Mouse (Mus musculus) midbrain, embryonic 14.5 days (tissue): ENCODE measurements around the gene Dao. TPM values are rescaled to one million over a fixed set of nuclear protein-coding genes. Genes with fewer than 3 reads are reported as not detected.

ENCODE experiments used
- ATAC-seq: fragments of 200-750 bp; cut with Nextera tagmentation; 2 replicates; pipeline ENCODE4 v1.8.0; 2017; ENCODE audit warnings: moderate number of reproducible peaks, moderate library complexity; ENCODE audit not compliant: low FRiP score, low TSS enrichment
- DNase-seq: peaks from one replicate; pipeline ENCODE4 v3.0.0-alpha.2; 2015
- H3K27ac ChIP-seq: fragments of 300-500 bp; sonication (generic); replicated peaks from 2 replicates; pipeline ENCODE4 v1.5.1; 2014; ENCODE audit warnings: mild to moderate bottlenecking, low read depth, low read length, moderate library complexity
- H3K27me3 ChIP-seq: fragments of 300-500 bp; sonication (generic); 2 replicates; pipeline ENCODE4 v1.6.1; 2014; ENCODE audit warnings: low read length, control low read depth, mixed read lengths; ENCODE audit not compliant: control insufficient read depth, insufficient read depth
- H3K36me3 ChIP-seq: fragments of 300-500 bp; sonication (generic); 2 replicates; pipeline ENCODE4 v1.6.1; 2014; ENCODE audit warnings: low read length, control low read depth; ENCODE audit not compliant: control insufficient read depth, insufficient read depth
- H3K4me1 ChIP-seq: fragments of 300-500 bp; sonication (generic); 2 replicates; pipeline ENCODE4 v1.6.1; 2014; ENCODE audit warnings: mild to moderate bottlenecking, antibody characterized with exemption, low read length, control low read depth; ENCODE audit not compliant: control insufficient read depth, insufficient read depth
- H3K4me2 ChIP-seq: fragments of 300-500 bp; sonication (generic); 2 replicates; pipeline ENCODE4 v1.6.1; 2014; ENCODE audit warnings: mild to moderate bottlenecking, low read length, moderate library complexity
- H3K4me3 ChIP-seq: fragments of 300-500 bp; sonication (generic); replicated peaks from 2 replicates; pipeline ENCODE4 v1.5.1; 2014; ENCODE audit warnings: low read depth, low read length
- H3K9ac ChIP-seq: fragments of 300-500 bp; sonication (generic); replicated peaks from 2 replicates; pipeline ENCODE4 v1.6.1; 2014; ENCODE audit warnings: mild to moderate bottlenecking, low read length, moderate library complexity
- H3K9me3 ChIP-seq: fragments of 300-500 bp; sonication (generic); 2 replicates; pipeline ENCODE4 v1.6.1; 2016; ENCODE audit warnings: low read length, control low read depth, mixed read lengths; ENCODE audit not compliant: control insufficient read depth
- WGBS: fragments of 180-500 bp; shearing (Covaris S2); extraction: QIAGEN DNeasy Blood & Tissue Kit; methylation state at CpG from one replicate; pipeline ENCODE4 v1.1.7; 2014; 5-methylcytosine and 5-hydroxymethylcytosine counted together
- polyA plus RNA-seq: library from polyadenylated mRNA; unstranded; fragments of >200 nt; fragmentation: Nextera tagmentation; extraction: Ambion mirVana; gene quantifications from 2 replicates; pipeline ENCODE4 v1.2.1, GENCODE M21; 2014

The Dao gene
- not detected in 2 replicates for polyA plus RNA-seq

DNA sequence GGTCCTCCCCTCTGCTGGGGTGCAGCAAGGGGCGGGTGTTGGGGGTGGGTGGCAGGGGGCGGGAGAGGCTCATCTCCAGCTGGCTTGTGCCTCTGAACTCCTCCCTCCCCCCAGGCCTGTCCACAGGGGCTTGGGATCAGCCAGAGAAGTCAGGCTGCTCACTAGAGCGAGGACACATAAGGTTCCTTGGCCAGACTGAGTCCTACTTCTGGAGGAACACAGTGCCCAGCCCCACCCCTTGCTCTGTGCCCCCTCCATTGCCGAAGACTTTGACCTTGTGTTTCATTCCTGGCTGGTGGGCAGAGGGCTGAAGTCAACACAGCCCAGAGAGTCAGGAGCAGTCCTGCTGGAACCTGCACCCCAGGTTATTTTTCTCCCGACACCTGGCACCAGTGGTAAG is at the start of gene Dao:
Dao (plus strand) TSS at position 162 of the 400 bp plus-strand sequence.
- Histone ChIP-seq H3K36me3 (no peaks in the 10 kb centered on the region), H3K9ac (no peak within 1 kb of the TSS), H3K4me3 (no peak within 1 kb of the TSS), H3K9me3 (no peaks in the 10 kb centered on the region), H3K4me2 (no peak within 1 kb of the TSS), H3K27ac (no peak within 1 kb of the TSS), H3K4me1 (no peaks in the 10 kb centered on the region), H3K27me3 (no peaks in the 10 kb centered on the region)
- 45% methylated on average over 5 of the region's 5 CpGs for WGBS
- ATAC-seq (no peak), DNase-seq (no peak)

DNA sequence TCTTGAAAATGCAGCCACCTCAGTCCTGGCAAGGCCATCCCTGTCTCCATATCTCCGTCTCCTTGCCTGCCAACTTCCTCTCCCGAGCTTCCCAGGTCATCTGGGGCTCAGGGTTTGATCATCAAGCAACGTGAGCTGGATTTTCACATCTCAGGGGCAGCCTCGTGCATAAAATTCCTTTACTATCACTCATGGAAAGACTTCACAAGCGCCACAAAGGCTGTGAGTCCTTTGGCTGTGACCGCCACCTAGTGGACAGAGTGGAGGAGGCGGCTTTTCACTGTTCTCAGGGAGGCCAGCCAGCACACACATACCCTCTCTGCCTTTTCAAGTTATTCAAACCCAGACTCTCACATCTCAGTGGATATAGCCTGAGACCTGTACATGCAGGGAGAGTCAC is 49.1 kb upstream of the Dao start:
- Histone ChIP-seq H3K4me1 (no peaks in the 10 kb centered on the region), H3K9me3 (no peaks in the 10 kb centered on the region), H3K27ac (no peak overlapping the region; the same call in 1 of the 2 replicates), H3K36me3 (peaks cover 68% of the 10 kb centered on the region), H3K4me2 (no peak overlapping the region), H3K4me3 (no peak overlapping the region), H3K27me3 (no peaks in the 10 kb centered on the region), H3K9ac (no peak overlapping the region)
- 12% methylated on average over 7 of the region's 7 CpGs for WGBS
- ATAC-seq (no peak; the same call in 1 of the 2 replicates), DNase-seq (peak; percentile 95)

DNA sequence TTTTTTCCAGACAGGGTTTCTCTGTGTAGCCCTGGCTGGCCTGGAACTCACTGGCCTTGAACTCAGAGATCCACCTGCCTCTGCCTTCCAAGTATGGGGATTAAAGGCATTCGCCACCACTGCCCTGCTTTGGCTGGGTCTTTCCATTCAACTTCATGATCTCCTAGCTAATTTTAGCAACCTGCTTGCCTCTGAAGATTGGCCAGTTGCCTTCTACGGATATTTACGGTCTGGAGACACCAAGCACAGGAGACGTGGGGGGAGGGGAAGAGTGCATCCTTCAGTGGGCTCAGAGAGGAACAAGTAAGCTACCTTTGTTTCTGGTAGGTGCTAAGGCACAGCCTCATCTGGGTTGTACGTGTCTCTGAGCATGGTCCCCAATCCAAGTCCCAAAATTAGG is 48.2 kb upstream of the Dao start:
- DNase-seq (no peak), ATAC-seq (no peak)
- Histone ChIP-seq H3K4me1 (no peaks in the 10 kb centered on the region), H3K9me3 (no peaks in the 10 kb centered on the region), H3K36me3 (peaks cover 62% of the 10 kb centered on the region), H3K4me2 (no peak overlapping the region), H3K9ac (no peak overlapping the region), H3K27ac (no peak overlapping the region), H3K27me3 (no peaks in the 10 kb centered on the region), H3K4me3 (no peak overlapping the region)
- WGBS = 93% methylated on average over 5 of the region's 5 CpGs

DNA sequence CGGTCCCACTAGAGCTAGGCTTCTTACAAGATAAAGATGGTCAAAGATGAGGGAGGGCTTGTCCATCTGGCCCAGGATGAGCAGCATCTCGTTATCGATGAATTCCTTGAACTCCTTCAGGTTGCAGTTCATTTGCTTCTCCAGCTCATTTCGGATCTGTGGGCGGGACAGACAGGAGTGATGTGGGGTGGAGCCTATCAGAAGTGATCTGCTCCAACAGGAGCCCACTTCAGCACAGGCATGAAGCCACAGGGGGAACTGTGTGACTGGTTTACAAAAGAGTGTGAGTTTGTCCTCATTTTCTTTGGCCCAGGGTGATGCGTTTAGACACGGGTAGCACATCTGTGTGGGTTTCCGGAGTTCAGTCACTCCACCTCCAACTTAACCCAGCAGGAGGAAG is 47.8 kb upstream of the Dao start:
- H3K4me2 ChIP-seq = no peak overlapping the region
- no peak for ATAC-seq
- no peak overlapping the region for H3K27ac ChIP-seq
- no peak for DNase-seq
- no peaks in the 10 kb centered on the region for H3K27me3 ChIP-seq
- H3K36me3 ChIP-seq = peaks cover 61% of the 10 kb centered on the region
- H3K4me3 ChIP-seq = no peak overlapping the region
- no peaks in the 10 kb centered on the region for H3K4me1 ChIP-seq
- WGBS = 92% methylated on average over 8 of the region's 8 CpGs
- H3K9me3 ChIP-seq = no peaks in the 10 kb centered on the region
- H3K9ac ChIP-seq = no peak overlapping the region

DNA sequence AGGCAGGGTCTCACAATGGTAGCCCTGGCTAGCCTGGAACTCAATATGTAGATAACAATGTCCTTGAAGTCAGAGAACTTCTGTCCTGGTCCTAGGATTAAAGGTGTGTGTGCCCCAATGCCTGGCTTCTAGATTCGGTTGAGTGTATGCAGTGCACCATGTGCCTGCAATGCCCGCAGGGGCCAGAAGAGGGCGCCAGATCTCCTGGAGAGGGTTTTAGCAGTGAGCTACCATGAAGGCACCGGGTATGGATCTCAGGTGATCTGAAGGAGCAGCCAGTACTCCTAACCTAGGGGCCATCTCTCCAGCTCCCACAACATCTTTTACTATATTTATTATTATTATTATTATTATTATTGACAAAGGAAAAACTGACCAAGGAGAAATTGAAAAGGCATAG is 47.0 kb upstream of the Dao start:
- no peaks in the 10 kb centered on the region for H3K27me3 ChIP-seq
- no peak overlapping the region for H3K4me2 ChIP-seq
- H3K27ac ChIP-seq = no peak overlapping the region
- WGBS = 4% methylated on average over 4 of the region's 4 CpGs
- DNase-seq = peak; percentile 91
- H3K9me3 ChIP-seq = no peaks in the 10 kb centered on the region
- H3K36me3 ChIP-seq = peaks cover 63% of the 10 kb centered on the region
- no peak overlapping the region for H3K4me3 ChIP-seq
- no peak overlapping the region for H3K9ac ChIP-seq
- H3K4me1 ChIP-seq = no peaks in the 10 kb centered on the region
- no peak; the same call in 1 of the 2 replicates for ATAC-seq

DNA sequence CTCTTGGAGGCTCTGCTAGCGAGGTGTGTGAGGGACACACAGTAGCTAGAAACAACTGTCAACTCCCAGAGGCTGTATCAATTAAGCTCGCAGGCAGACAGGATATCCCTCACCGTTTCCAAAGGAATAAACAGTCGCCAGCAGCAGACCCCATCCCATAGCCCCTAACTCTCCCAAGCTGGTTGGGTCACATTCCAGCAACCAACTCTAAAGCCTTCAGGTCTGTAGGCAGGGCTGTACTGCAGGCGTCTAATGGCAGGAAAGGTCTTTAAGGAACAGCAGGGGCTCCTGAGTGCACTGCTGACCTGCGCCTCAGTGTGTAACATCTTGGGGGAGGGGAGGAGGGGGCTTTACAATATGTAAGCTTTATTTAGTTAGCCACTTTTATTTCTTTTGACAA is 44.5 kb upstream of the Dao start:
- WGBS = 15% methylated on average over 6 of the region's 6 CpGs

DNA sequence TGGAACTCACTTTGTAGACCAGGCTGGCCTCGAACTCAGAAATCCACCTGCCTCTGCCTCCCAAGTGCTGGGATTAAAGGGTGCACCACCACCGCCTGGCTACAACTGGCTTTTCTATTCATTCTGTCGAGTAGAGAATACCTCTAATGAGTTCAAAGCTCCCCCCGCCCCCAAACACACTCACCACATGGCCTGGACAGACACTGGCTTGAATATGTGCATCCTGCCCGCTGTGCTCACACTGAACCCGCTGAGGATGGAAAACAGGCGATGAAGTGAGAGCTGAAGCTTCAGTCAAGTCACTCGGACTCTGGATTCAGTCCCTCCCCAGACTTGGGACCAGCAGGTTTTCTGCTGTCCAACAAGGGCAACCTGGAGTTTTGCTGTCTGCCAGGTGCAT is 43.1 kb upstream of the Dao start:
- Histone ChIP-seq H3K9me3 (no peaks in the 10 kb centered on the region), H3K4me2 (no peak overlapping the region), H3K4me3 (no peak overlapping the region), H3K4me1 (no peaks in the 10 kb centered on the region), H3K27ac (no peak overlapping the region), H3K36me3 (peaks cover 49% of the 10 kb centered on the region), H3K9ac (no peak overlapping the region), H3K27me3 (no peaks in the 10 kb centered on the region)
- DNase-seq (no peak), ATAC-seq (no peak)
- 78% methylated on average over 8 of the region's 8 CpGs for WGBS

More for the DNA sequence above, 44.5 kb upstream of the Dao start:
- Histone ChIP-seq H3K4me3 (no peak overlapping the region), H3K4me1 (no peaks in the 10 kb centered on the region), H3K36me3 (peaks cover 46% of the 10 kb centered on the region), H3K27me3 (no peaks in the 10 kb centered on the region), H3K9me3 (no peaks in the 10 kb centered on the region), H3K4me2 (no peak overlapping the region), H3K27ac (no peak overlapping the region), H3K9ac (no peak overlapping the region)
- DNase-seq (no peak), ATAC-seq (no peak)

DNA sequence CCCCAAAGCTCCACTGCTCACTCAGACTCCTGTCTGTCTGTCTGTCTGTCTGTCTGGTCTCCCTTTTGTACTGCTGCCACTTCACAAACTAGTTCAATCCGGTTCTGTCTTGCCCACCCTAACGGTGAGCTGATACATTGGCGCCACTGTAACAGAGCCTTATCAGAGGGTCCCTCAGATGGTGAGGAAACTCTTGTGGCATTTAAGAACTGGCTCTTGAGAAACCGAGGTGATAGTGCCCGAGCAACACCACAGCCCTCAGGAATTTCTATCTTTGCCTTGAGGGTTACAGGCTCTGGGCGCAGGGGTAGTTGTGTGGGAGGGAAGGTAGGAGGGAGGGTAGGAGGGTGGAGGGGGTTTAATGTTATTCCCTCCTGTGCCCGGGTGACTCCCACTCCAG is 41.7 kb upstream of the Dao start:
- ATAC-seq (no peak), DNase-seq (no peak)
- 86% methylated on average over 7 of the region's 7 CpGs for WGBS
- Histone ChIP-seq H3K27ac (no peak overlapping the region), H3K4me3 (no peak overlapping the region), H3K27me3 (no peaks in the 10 kb centered on the region), H3K4me2 (no peak overlapping the region), H3K4me1 (no peaks in the 10 kb centered on the region), H3K9me3 (no peaks in the 10 kb centered on the region), H3K9ac (no peak overlapping the region), H3K36me3 (peaks cover 54% of the 10 kb centered on the region)

DNA sequence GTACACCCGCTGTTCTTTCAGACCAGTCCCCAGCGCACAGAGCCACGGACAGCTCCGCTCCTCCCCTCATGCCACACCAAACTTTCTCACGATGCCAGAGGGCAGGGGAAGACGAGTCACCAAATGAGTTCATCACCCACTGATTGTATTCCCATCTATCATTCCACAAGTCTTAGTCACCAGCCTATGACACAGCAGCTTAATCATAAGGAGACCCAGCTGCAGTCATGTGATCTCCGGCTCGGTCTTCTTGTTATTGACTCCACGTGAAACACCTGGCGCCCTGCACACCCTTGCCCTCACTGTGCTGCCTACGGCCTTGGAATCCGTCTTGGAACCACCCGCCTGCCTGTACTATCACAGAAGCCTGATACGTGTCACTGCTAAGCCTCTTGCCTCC is 38.5 kb upstream of the Dao start:
- 91% methylated on average over 14 of the region's 14 CpGs for whole genome bisulfite sequencing
- Histone ChIP-seq H3K9me3 (no peaks in the 10 kb centered on the region), H3K9ac (no peak overlapping the region), H3K27me3 (no peaks in the 10 kb centered on the region), H3K36me3 (peaks cover 63% of the 10 kb centered on the region), H3K4me2 (no peak overlapping the region), H3K27ac (no peak overlapping the region), H3K4me3 (no peak overlapping the region), H3K4me1 (no peaks in the 10 kb centered on the region)
- DNase-seq = no peak
- ATAC-seq = no peak
